Mouse (Mus musculus) A20 (cell line): ENCODE data around the gene Rangrf.
"Not testable (repeated sequence)": the region's sequence is repeated elsewhere in the genome, so short reads cannot be mapped to it uniquely, and the experiment has no call there.

Experiments used
- DNase-seq: peaks from one replicate; pipeline ENCODE4 v3.0.0-alpha.2; 2011; ENCODE audit warnings: low read depth, low spot score

Rangrf gene

GRCm38 (mm10) chr11:68979320-68979733 lies 4.3 kb upstream of the Rangrf start:
- peak; percentile 20 for DNase-seq

DNA sequence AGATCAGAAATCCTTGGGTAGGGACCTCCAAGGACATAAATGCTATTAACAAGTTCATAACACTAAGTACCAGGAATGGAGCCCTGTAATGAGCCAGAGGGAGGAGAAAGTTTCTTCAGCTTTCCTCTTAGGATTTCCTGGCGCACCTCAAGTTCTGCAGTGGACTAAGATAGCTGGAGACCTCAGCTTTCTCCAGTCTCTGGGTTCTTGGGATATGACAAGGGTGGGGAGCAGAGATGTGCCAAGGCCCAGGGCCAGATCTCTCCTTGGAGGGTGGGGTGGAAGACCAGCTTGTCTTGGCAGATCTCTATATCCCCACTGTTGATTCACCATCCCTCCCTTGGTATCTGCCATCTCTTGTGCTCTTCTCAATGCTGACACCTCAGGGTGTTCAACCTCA lies 616 bp upstream of the Rangrf start:
- DNase-seq: no peak

DNA sequence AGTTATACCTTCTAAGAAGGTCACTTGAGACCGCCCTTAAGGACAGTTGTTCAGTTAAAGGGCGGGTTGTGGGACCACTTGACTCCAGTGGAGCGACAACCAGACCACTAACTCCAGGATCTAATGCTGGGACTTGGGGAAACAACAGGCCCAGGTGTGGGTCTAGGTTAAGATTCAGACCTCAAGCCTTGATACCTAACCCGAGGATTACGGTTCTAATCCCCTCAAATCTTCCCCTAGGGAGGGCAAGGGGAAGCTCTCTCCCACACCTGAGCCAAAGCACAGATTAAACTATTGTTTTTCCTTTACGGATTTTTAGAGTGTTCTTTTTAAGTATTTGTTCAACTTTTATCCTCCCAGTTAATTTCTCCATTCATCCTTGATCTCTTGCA lies 930 bp downstream of the Rangrf start:
- DNase-seq: no peak

DNA sequence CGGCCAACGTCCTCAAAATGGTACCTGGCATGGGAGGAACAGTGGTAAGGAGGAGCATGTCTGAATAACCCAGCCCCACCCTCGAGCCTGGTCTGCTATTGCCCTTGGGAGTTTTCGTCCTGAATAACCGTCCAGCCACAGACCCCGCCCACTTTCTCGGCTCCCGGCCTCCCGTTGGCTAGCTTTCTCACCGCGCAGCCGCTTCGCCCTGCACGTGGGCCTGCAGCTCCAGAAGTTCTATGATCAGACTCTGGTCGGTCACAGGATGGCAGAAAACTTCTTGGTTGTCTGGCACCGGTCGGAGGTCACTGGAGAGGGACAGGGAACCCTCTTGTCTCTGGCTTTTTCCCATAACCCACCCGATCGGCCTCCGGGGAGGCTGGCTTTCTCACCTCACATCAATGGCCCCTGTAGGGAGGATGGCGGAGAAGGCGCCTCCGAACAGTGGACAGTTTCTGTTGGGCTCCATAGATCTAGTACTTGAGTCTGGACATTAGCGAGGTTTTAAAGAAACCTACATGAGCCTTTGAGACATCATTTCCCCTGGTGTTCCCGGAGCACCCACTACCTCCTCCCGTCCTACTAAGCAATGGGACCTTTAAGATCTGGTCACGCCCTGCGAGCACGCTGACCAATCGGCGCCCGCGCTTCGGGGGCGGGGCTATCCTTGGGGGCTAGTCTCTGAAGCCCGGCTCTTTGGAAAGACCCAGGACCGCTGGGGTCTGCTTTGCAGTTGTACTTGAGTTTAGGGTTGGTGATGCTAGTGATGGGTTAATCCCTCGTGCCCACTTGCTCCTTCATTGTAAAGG lies 1.5 kb downstream of the Rangrf start:
- peak; percentile 87 for DNase-seq

DNA sequence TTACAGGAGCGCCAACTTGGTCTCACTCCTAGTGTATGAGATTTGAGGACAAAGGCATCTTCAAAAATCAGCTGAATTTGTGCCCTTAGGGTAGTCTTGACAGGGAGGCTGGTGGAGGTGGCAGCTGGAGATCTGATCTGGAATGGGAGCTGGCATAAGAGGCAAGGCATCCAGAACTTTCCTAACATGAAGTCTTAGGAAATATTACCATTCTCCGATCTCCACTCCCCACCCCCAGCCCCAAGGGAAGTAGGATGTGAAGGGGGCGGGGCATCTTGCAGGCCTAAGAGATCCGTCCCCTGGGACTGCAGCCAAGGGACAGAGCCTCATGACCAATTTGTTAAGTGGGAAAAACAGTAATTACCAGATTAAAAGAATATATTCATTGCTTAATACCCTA lies 4.8 kb downstream of the Rangrf start:
- no peak for DNase-seq

GRCm38 (mm10) chr11:68968752-68969151 lies 6.2 kb downstream of the Rangrf start:
- no peak for DNase-seq

- peak; percentile 93 for DNase-seq
Observed at GRCm38 (mm10) chr11:68967337-68968282, 7.4 kb downstream of the Rangrf start, which contains the start of gene Slc25a35. Gene Slc25a35, plus strand, starts transcription at chr11:68968131.

- DNase-seq: peak; percentile 31
Observed at GRCm38 (mm10) chr11:68966554-68966953, 8.4 kb downstream of the Rangrf start.

GRCm38 (mm10) chr11:68965845-68966244 lies 9.1 kb downstream of the Rangrf start:
- DNase-seq: peak; percentile 80

DNA sequence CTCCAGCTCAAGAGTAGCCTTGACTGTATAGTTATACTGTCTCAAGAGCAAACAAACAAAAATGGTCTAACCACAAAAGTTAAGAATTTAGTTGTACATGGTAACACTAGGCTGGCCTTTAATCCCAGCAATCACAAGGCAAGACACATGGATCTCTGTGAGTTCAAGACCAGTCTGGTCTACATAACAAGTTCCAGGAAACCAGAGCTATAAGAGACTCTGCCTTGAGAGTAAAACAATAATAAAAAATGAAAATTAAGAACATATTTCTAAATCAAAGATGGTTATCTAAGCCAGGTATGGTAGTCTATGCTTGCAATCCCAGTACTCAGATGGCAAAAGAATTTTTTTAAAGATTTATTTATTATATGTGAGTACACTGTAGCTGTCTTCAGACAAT lies 9.9 kb downstream of the Rangrf start:
- no peak for DNase-seq

GRCm38 (mm10) chr11:68963405-68963804 lies 11.6 kb downstream of the Rangrf start:
- DNase-seq: no peak

- not testable (repeated sequence) for DNase-seq
Observed at GRCm38 (mm10) chr11:68962159-68962558, 12.8 kb downstream of the Rangrf start.

GRCm38 (mm10) chr11:68961596-68961995 lies 13.4 kb downstream of the Rangrf start:
- DNase-seq: no peak

DNA sequence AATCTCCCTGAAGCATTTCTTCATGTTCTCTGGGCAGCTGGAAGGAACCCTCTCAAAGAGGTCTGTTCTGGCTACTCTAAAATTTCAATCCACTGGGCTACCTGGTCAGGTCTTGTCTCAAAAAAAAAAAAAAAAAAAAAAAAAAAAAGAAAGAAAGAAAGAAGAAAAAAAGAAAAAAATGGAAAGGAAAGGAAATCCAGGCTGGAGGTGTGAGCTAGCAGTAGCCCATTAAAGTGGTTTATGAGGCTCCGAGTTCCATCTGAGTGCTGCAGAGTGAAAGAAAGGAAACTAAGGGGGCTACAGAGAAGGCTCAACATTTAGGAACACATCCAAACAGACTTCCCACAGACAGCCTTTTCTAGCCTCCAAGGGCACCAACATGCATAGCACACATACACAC lies 17.0 kb downstream of the Rangrf start:
- DNase-seq: no peak

GRCm38 (mm10) chr11:68957308-68957707 lies 17.7 kb downstream of the Rangrf start, which contains the start of gene Arhgef15:
Gene Arhgef15, minus strand, starts transcription at chr11:68957480.
- no peak for DNase-seq

- DNase-seq: no peak
Observed at GRCm38 (mm10) chr11:68956697-68957096, 18.3 kb downstream of the Rangrf start.

DNA sequence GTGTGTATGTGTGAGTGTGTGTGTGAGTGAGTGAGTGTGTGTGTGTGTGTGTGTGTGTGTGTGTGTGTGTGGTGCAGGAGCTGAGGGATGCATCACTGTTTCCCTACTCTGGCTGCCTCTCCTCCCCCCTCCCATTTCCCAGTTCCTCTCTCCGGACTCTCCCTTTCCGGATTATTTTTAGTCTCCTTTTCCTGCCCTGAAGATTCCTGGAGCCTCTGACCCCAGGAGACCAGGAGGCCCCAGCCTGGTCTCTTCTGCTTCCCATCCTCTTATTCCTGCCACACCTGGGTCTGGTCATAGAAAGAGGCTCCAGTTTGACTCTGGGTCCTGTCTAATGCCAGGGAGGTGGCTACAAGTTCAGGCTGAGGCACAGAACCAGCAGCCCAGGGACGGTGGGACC lies 18.9 kb downstream of the Rangrf start:
- no peak for DNase-seq

DNA sequence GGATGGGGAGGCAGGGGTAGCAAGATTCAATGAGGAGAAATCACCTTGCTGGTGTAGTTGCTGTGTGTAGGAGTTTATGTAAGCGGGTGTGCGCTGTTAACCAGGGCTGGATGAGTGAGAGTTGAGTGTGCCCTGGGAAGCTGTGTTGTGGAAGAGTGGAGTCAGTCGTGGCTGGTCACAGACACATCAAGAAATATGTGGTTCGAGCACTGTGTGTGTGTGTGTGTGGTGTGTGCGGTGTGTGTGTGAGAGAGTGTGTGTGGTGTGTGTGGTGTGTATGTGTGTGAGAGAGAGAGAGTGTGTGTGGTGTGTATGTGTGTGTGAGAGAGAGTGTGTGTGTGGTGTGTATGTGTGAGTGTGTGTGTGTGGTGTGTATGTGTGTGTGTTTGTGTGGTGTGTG lies 19.5 kb downstream of the Rangrf start:
- DNase-seq: no peak

GRCm38 (mm10) chr11:68954408-68954807 lies 20.6 kb downstream of the Rangrf start:
- DNase-seq: no peak

- no peak for DNase-seq
Observed at GRCm38 (mm10) chr11:68953903-68954302, 21.1 kb downstream of the Rangrf start.

GRCm38 (mm10) chr11:68947542-68947993 lies 27.4 kb downstream of the Rangrf start:
- no peak for DNase-seq

DNA sequence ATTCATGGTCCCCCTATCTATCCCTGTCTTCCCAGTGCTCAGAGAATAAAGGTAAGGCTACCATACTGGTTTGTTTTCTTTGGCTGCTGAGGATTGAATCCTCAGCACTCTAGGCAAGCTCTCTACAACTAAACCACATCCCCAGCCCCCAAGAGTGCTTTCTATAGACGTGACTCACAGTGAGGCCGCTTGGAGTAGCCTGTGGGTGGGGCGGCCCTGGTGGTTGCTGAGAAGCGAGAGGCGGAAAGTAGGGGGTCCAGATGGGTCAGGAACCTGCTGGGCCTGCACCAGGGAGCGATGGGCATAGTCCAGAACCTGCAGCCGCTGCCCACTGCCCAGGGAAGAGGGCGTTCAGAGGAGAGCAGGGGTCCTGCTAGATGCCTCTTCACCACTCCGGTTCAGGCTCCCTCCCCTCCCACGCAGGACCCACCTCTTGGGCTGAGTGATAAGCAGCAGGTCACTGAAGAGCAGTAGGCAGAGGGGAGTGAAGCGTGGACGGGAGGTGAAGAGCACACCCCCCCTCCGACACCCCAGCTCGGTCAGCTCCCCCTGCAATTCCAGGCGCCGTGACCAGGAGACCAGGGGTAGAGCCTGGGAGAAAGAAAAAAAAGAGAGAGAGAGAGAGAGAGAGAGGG lies 28.1 kb downstream of the Rangrf start:
- no peak for DNase-seq
